Mouse (Mus musculus): Measurements from ENCODE around the gene Tmigd3. TPM values are rescaled to one million over a fixed set of nuclear protein-coding genes. Genes with fewer than 3 reads are reported as not detected.
A peak's percentile ranks its signal among the peaks of the same experiment; 100 is the strongest.

Gene Tmigd3
- total and polyA plus RNA-seq, 3 experiments: 0.25 TPM; not detected in 2

- peaks cover 20 to 73% of the 10 kb centered on the region in 2 experiments for H3K4me1 ChIP-seq (ENCODE audit: control insufficient read depth in 1 of 2, insufficient read depth in 2 of 2)
- H3K9ac ChIP-seq (ENCODE audit: insufficient read depth, low read depth): peak overlapping the region; percentile 75
- H3K27ac ChIP-seq (ENCODE audit: insufficient read depth, low read depth): peak overlapping the region; percentile 92
- no peak for DNase-seq (ENCODE audit: extremely low read depth)
- no peaks in the 10 kb centered on the region for H3K27me3 ChIP-seq (replicated peaks)
- TF ChIP-seq CTCF (conservative IDR thresholded peaks at IDR 0.05 in 1 of 2, IDR thresholded peaks at IDR 0.05 in 1 of 2; ENCODE audit: low read depth in 2 of 2, low read length in 2 of 2): no peak
- 0 out of 2 replicates have a peak, but pooled peaks have one; percentile 33 for TF ChIP-seq IRF4 (IDR thresholded peaks at IDR 0.05; ENCODE audit: low read depth, low read length)
- 0 out of 2 replicates have a peak, but pooled peaks have one; percentile 83 for TF ChIP-seq CHD1 (IDR thresholded peaks at IDR 0.05; ENCODE audit: low read depth, low read length)
- peak; percentile 95 for TF ChIP-seq ZKSCAN1 (IDR thresholded peaks at IDR 0.05; ENCODE audit: borderline replicate concordance, low read depth, low read length)
- H3K79me2 ChIP-seq (replicated peaks; ENCODE audit: control insufficient read depth, extremely low read depth, insufficient read depth, poor library complexity, severe bottlenecking): no peaks in the 10 kb centered on the region
- no peaks in the 10 kb centered on the region for H3K9me3 ChIP-seq (replicated peaks; ENCODE audit: low read length)
- H3K4me3 ChIP-seq (replicated peaks in 1 of 3; ENCODE audit: low read depth in 2 of 3, low read length in 2 of 3, poor library complexity in 1 of 3): peak overlapping the region in 2 of 3 experiments; percentile 19 to 42
- peak overlapping the region; percentile 90 for H3K4me2 ChIP-seq (ENCODE audit: insufficient read depth, low read depth, poor library complexity, severe bottlenecking)
- in situ Hi-C loops (cut with MboI; ENCODE audit: low pct_ligation_motif_present, low pct_unique_long_range_greater_than_20kb, low sequenced_read_pairs) (loop anchor here (5.0 to 25.0 kb wide), 2 partner anchors 68 to 137 kb away; partner anchors contain the start of gene Ddx20), dilution Hi-C loops (cut with MboI; ENCODE audit: extremely low pct_ligation_motif_present, extremely low pct_unique_long_range_greater_than_20kb, low sequenced_read_pairs) (no loop called here)
- no peaks in the 10 kb centered on the region for H3K36me3 ChIP-seq (replicated peaks in 1 of 2; ENCODE audit: control insufficient read depth in 1 of 2, insufficient read depth in 1 of 2, low read length in 1 of 2)
Measured at GRCm38 (mm10) chr3:105824704-105825103, 46.0 kb upstream of the Tmigd3 start.

GRCm38 (mm10) chr3:105825501-105826161 is 45.1 kb upstream of the Tmigd3 start:
- H3K9me3 ChIP-seq (replicated peaks; ENCODE audit: low read length): no peaks in the 10 kb centered on the region
- H3K4me2 ChIP-seq (ENCODE audit: insufficient read depth, low read depth, poor library complexity, severe bottlenecking): peak overlapping the region; percentile 90
- peak overlapping the region in 1 of 3 experiments; percentile 0 for H3K4me3 ChIP-seq (replicated peaks in 1 of 3; ENCODE audit: low read depth in 2 of 3, low read length in 2 of 3, poor library complexity in 1 of 3)
- in situ Hi-C loops (cut with MboI; ENCODE audit: low pct_ligation_motif_present, low pct_unique_long_range_greater_than_20kb, low sequenced_read_pairs): no loop called here
- DNase-seq (ENCODE audit: extremely low read depth): peak; percentile 96
- dilution Hi-C loops (cut with MboI; ENCODE audit: extremely low pct_ligation_motif_present, extremely low pct_unique_long_range_greater_than_20kb, low sequenced_read_pairs): no loop called here
- no peaks in the 10 kb centered on the region for H3K27me3 ChIP-seq (replicated peaks)
- H3K36me3 ChIP-seq (replicated peaks in 1 of 2; ENCODE audit: control insufficient read depth in 1 of 2, insufficient read depth in 1 of 2, low read length in 1 of 2): no peaks in the 10 kb centered on the region
- H3K27ac ChIP-seq (ENCODE audit: insufficient read depth, low read depth): peak overlapping the region; percentile 85
- peaks cover 18 to 68% of the 10 kb centered on the region in 2 experiments for H3K4me1 ChIP-seq (ENCODE audit: control insufficient read depth in 1 of 2, insufficient read depth in 2 of 2)
- H3K79me2 ChIP-seq (replicated peaks; ENCODE audit: control insufficient read depth, extremely low read depth, insufficient read depth, poor library complexity, severe bottlenecking): no peaks in the 10 kb centered on the region
- H3K9ac ChIP-seq (ENCODE audit: insufficient read depth, low read depth): peak overlapping the region; percentile 75
- TF ChIP-seq MEF2A (IDR thresholded peaks at IDR 0.05; ENCODE audit: borderline replicate concordance, low read depth, low read length) (peak; percentile 99), ZMIZ1 (IDR thresholded peaks at IDR 0.05; ENCODE audit: low read depth, low read length) (peak; percentile 61; the same call in 1 of the 2 replicates), MXI1 (IDR thresholded peaks at IDR 0.05; ENCODE audit: low read depth, low read length) (no peak; the same call in 1 of the 2 replicates), ZC3H11A (IDR thresholded peaks at IDR 0.05; ENCODE audit: low read depth, low read length) (no peak), CTCF (conservative IDR thresholded peaks at IDR 0.05 in 1 of 2, IDR thresholded peaks at IDR 0.05 in 1 of 2; ENCODE audit: low read depth in 2 of 2, low read length in 2 of 2) (peak in 1 of 2 experiments; percentile 22; a peak in 2 of 4 replicates), JUND (conservative IDR thresholded peaks at IDR 0.05; ENCODE audit: low read depth, low read length) (peak; percentile 82), CHD2 (IDR thresholded peaks at IDR 0.05; ENCODE audit: low read length) (peak; percentile 96), HCFC1 (IDR thresholded peaks at IDR 0.05; ENCODE audit: low read depth, low read length) (peak; percentile 63), NRF1 (IDR thresholded peaks at IDR 0.05; ENCODE audit: low read depth, low read length) (no peak), NELFE (IDR thresholded peaks at IDR 0.05; ENCODE audit: low read depth, low read length) (peak; percentile 54; the same call in 1 of the 2 replicates), POLR2A (IDR thresholded peaks at IDR 0.05; ENCODE audit: low read depth, low read length) (peak; percentile 51), CHD1 (IDR thresholded peaks at IDR 0.05; ENCODE audit: low read depth, low read length) (no peak), MAZ (IDR thresholded peaks at IDR 0.05; ENCODE audit: low read depth, low read length) (peak; percentile 97), POLR2AphosphoS2 (IDR thresholded peaks at IDR 0.05; ENCODE audit: low read depth, low read length) (no peak), EP300 (IDR thresholded peaks at IDR 0.05; ENCODE audit: low read length) (peak; percentile 95), RCOR1 (conservative IDR thresholded peaks at IDR 0.05; ENCODE audit: low read depth, low read length) (peak; percentile 95), IRF4 (IDR thresholded peaks at IDR 0.05; ENCODE audit: low read depth, low read length) (peak; percentile 94), RAD21 (IDR thresholded peaks at IDR 0.05; ENCODE audit: low read depth, low read length) (peak; percentile 18), E2F4 (IDR thresholded peaks at IDR 0.05; ENCODE audit: insufficient replicate concordance, low read depth, low read length) (peak; percentile 62; the same call in 1 of the 2 replicates), MAX (IDR thresholded peaks at IDR 0.05; ENCODE audit: low read length) (no peak), PAX5 (IDR thresholded peaks at IDR 0.05; ENCODE audit: low read length) (no peak), SMC3 (IDR thresholded peaks at IDR 0.05; ENCODE audit: low read depth, low read length) (peak; percentile 34), MAFK (IDR thresholded peaks at IDR 0.05; ENCODE audit: insufficient replicate concordance, low read length) (peak; percentile 77; the same call in 1 of the 2 replicates), TBP (conservative IDR thresholded peaks at IDR 0.05; ENCODE audit: low read depth, low read length) (peak; percentile 66), MYC (IDR thresholded peaks at IDR 0.05; ENCODE audit: low read depth, low read length) (0 out of 2 replicates have a peak, but pooled peaks have one; percentile 29), TCF12 (IDR thresholded peaks at IDR 0.05; ENCODE audit: low read depth, low read length) (peak; percentile 99), JUN (IDR thresholded peaks at IDR 0.05; ENCODE audit: insufficient read depth, low read depth, low read length) (peak; percentile 94), USF2 (conservative IDR thresholded peaks at IDR 0.05; ENCODE audit: low read depth, low read length) (no peak), ZNF384 (IDR thresholded peaks at IDR 0.05; ENCODE audit: low read depth, low read length) (no peak; the same call in 1 of the 2 replicates), ZKSCAN1 (IDR thresholded peaks at IDR 0.05; ENCODE audit: borderline replicate concordance, low read depth, low read length) (no peak; the same call in 1 of the 2 replicates)

Data from CH12.LX (cell line).